Mouse (Mus musculus): ENCODE data around the gene Ctsc. TPM values are rescaled to one million over a fixed set of nuclear protein-coding genes. Genes with fewer than 3 reads are reported as not detected.

Gene Ctsc
- polyA plus RNA-seq, 1 experiment: 5.3 TPM

DNA sequence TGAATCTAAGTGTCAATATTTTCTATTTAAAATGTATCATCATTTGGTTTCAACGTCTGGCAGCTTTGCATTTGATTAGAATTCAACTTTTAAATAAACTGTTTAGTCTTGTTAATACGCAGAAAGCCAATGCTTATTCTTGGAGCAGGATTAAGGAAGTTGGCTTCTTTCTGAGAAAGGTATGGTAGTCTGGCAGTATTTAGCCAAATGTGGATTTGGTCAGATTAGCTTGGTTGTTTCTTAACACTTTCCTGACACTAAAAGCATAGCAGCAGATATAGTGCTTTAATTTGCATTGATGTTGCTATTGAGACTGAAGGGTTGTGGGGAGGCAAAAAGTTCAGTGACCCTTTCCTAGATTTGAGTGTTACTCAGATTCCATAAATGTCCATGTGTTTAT, 14.2 kb downstream of the Ctsc start:
- no peak for TF ChIP-seq POLR2A (IDR thresholded peaks at IDR 0.05; ENCODE audit: extremely low read depth, insufficient read depth, low read length)
- H3K4me3 ChIP-seq (ENCODE audit: insufficient read depth, low read length): no peak overlapping the region
- H3K4me1 ChIP-seq (ENCODE audit: control insufficient read depth, insufficient read depth, low read length): no peaks in the 10 kb centered on the region

DNA sequence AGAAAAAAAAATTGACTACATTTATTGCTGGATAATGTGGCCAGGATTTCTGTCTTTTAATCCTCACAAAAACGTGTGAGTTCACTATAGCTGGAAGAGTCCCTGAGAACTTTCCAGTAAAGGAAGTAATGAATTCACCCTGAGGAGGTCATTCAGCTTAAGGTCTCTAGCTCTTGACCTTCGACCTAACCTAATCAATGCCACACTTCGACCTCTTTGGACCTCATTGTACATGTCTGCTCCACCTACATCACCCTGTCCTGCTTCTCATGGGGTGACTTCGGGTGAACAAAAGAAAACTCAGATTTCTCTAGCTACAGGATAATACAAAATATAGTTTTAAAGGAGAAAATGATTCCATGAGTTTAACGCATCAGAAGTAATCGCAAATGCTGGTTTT, 16.0 kb downstream of the Ctsc start:
- no peak overlapping the region for H3K27ac ChIP-seq (ENCODE audit: insufficient read depth, low read length)
- H3K4me3 ChIP-seq (ENCODE audit: insufficient read depth, low read length): no peak overlapping the region
- TF ChIP-seq CTCF (IDR thresholded peaks at IDR 0.05; ENCODE audit: extremely low read depth, insufficient read depth, low read length) (no peak), POLR2A (IDR thresholded peaks at IDR 0.05; ENCODE audit: extremely low read depth, insufficient read depth, low read length) (no peak)
- no peaks in the 10 kb centered on the region for H3K4me1 ChIP-seq (ENCODE audit: control insufficient read depth, insufficient read depth, low read length)

More for the DNA sequence above, 14.2 kb downstream of the Ctsc start:
- H3K27ac ChIP-seq (ENCODE audit: insufficient read depth, low read length): no peak overlapping the region

- no peaks in the 10 kb centered on the region for H3K4me1 ChIP-seq (ENCODE audit: control insufficient read depth, insufficient read depth, low read length)
- TF ChIP-seq POLR2A (IDR thresholded peaks at IDR 0.05; ENCODE audit: extremely low read depth, insufficient read depth, low read length) (no peak), CTCF (IDR thresholded peaks at IDR 0.05; ENCODE audit: extremely low read depth, insufficient read depth, low read length) (no peak)
- H3K4me3 ChIP-seq (ENCODE audit: insufficient read depth, low read length): no peak overlapping the region
- H3K27ac ChIP-seq (ENCODE audit: insufficient read depth, low read length): no peak overlapping the region
Observed at GRCm38 (mm10) chr7:88295989-88296388, 18.1 kb downstream of the Ctsc start.

DNA sequence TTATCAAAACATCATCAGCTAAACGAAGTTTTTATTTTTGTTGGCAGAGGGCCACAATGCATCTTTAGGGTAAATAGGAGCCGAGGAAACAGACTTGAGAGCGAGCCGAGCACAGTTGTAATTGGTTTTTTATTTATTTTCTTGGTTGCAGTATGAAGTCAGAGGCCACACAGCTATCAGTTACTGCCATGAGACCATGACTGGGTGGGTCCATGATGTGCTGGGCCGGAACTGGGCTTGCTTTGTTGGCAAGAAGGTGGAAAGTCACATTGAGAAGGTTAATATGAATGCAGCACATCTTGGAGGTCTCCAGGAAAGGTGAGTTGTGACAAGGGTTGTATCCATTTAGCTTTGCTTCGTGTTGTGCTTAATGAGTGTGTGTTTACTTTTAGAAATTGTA, 19.0 kb downstream of the Ctsc start:
- no peak overlapping the region for H3K27ac ChIP-seq (ENCODE audit: insufficient read depth, low read length)

DNA sequence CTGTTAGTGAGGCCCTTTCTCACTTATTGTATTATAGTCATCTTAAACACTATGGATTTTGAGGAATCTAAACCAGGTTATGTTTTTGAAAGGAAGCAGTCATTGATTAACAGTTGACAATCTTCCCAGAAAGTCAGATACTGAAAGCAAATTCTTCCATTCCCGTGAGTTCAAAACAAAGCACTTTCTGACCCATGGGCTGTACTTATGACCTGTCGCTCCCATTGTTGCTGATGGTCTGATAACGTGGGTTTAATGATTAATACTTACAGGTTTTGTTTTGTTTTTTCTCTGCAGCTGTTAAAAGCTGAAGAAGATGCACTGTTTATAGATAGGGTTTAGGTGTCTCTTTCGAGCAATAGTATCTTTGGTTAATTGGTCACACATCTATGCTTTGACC, 27.9 kb downstream of the Ctsc start:
- TF ChIP-seq CTCF (IDR thresholded peaks at IDR 0.05; ENCODE audit: extremely low read depth, insufficient read depth, low read length) (no peak), POLR2A (IDR thresholded peaks at IDR 0.05; ENCODE audit: extremely low read depth, insufficient read depth, low read length) (no peak)
- no peaks in the 10 kb centered on the region for H3K4me1 ChIP-seq (ENCODE audit: control insufficient read depth, insufficient read depth, low read length)
- H3K4me3 ChIP-seq (ENCODE audit: insufficient read depth, low read length): no peak overlapping the region
- no peak overlapping the region for H3K27ac ChIP-seq (ENCODE audit: insufficient read depth, low read length)

More for the DNA sequence above, 19.0 kb downstream of the Ctsc start:
- Histone ChIP-seq H3K4me3 (ENCODE audit: insufficient read depth, low read length) (no peak overlapping the region), H3K4me1 (ENCODE audit: control insufficient read depth, insufficient read depth, low read length) (no peaks in the 10 kb centered on the region)
- TF ChIP-seq CTCF (IDR thresholded peaks at IDR 0.05; ENCODE audit: extremely low read depth, insufficient read depth, low read length): no peak
- TF ChIP-seq POLR2A (IDR thresholded peaks at IDR 0.05; ENCODE audit: extremely low read depth, insufficient read depth, low read length): no peak

- TF ChIP-seq CTCF (IDR thresholded peaks at IDR 0.05; ENCODE audit: extremely low read depth, insufficient read depth, low read length) (no peak), POLR2A (IDR thresholded peaks at IDR 0.05; ENCODE audit: extremely low read depth, insufficient read depth, low read length) (no peak)
- Histone ChIP-seq H3K4me1 (ENCODE audit: control insufficient read depth, insufficient read depth, low read length) (no peaks in the 10 kb centered on the region), H3K27ac (ENCODE audit: insufficient read depth, low read length) (no peak overlapping the region)
Observed at GRCm38 (mm10) chr7:88306725-88307124, 28.8 kb downstream of the Ctsc start.

GRCm38 (mm10) chr7:88310398-88311180, 32.7 kb downstream of the Ctsc start:
- Histone ChIP-seq H3K27ac (ENCODE audit: insufficient read depth, low read length) (no peak overlapping the region), H3K4me3 (ENCODE audit: insufficient read depth, low read length) (no peak overlapping the region), H3K4me1 (ENCODE audit: control insufficient read depth, insufficient read depth, low read length) (no peaks in the 10 kb centered on the region)
- no peak for TF ChIP-seq POLR2A (IDR thresholded peaks at IDR 0.05; ENCODE audit: extremely low read depth, insufficient read depth, low read length)

More at GRCm38 (mm10) chr7:88306725-88307124, 28.8 kb downstream of the Ctsc start:
- H3K4me3 ChIP-seq (ENCODE audit: insufficient read depth, low read length): no peak overlapping the region

DNA sequence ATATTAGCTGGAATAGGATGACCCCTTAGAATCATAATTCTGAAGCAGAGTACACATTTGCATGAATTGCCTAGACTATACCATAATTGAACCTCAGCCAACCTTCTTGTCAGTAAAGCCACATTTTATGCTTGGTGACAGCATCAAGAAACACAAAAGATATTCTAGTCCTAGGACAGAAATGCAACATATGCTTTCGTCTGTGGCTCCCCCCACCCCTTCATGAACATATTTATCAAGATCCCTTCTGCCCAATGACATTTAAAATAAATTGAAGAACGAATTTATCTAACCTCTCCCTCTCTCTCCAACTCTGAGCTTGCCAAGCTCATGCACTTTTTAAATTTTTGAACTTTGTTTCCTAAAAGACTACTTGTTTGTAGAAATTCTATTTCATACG, 38.5 kb downstream of the Ctsc start:
- H3K4me1 ChIP-seq (ENCODE audit: control insufficient read depth, insufficient read depth, low read length): no peaks in the 10 kb centered on the region
- no peak overlapping the region for H3K4me3 ChIP-seq (ENCODE audit: insufficient read depth, low read length)
- no peak overlapping the region for H3K27ac ChIP-seq (ENCODE audit: insufficient read depth, low read length)
- TF ChIP-seq POLR2A (IDR thresholded peaks at IDR 0.05; ENCODE audit: extremely low read depth, insufficient read depth, low read length) (no peak), CTCF (IDR thresholded peaks at IDR 0.05; ENCODE audit: extremely low read depth, insufficient read depth, low read length) (no peak)

DNA sequence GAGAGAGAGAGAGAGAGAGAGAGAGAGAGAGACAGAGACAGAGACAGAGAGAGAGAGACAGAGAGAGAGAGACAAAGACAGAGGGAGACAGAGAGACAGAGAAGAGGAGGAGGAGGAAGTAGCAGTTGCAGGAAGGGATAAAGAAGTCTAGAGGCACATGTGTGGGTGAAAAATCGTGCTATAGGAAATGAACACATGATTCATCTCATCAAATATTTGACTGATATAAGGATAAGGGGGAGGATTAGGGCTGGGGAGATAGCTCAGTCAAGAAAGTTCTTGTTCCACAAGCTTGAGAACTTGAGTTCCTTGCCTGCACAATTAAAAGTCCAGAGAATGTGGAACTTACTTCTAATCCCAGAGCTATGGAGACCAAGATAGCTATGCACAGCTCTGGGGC, 40.6 kb downstream of the Ctsc start:
- TF ChIP-seq CTCF (IDR thresholded peaks at IDR 0.05; ENCODE audit: extremely low read depth, insufficient read depth, low read length) (no peak), POLR2A (IDR thresholded peaks at IDR 0.05; ENCODE audit: extremely low read depth, insufficient read depth, low read length) (no peak)
- H3K27ac ChIP-seq (ENCODE audit: insufficient read depth, low read length): no peak overlapping the region
- H3K4me1 ChIP-seq (ENCODE audit: control insufficient read depth, insufficient read depth, low read length): no peaks in the 10 kb centered on the region
- no peak overlapping the region for H3K4me3 ChIP-seq (ENCODE audit: insufficient read depth, low read length)

- no peak for TF ChIP-seq POLR2A (IDR thresholded peaks at IDR 0.05; ENCODE audit: extremely low read depth, insufficient read depth, low read length)
- no peak for TF ChIP-seq CTCF (IDR thresholded peaks at IDR 0.05; ENCODE audit: extremely low read depth, insufficient read depth, low read length)
- Histone ChIP-seq H3K4me1 (ENCODE audit: control insufficient read depth, insufficient read depth, low read length) (no peaks in the 10 kb centered on the region), H3K4me3 (ENCODE audit: insufficient read depth, low read length) (no peak overlapping the region), H3K27ac (ENCODE audit: insufficient read depth, low read length) (no peak overlapping the region)
Observed at GRCm38 (mm10) chr7:88318904-88319303, 41.0 kb downstream of the Ctsc start.

All from cortical plate, adult 2 months (tissue).